Mouse (Mus musculus): ENCODE data around the gene Gm9970. TPM values are rescaled to one million over a fixed set of nuclear protein-coding genes. Genes with fewer than 3 reads are reported as not detected.

Gm9970 gene
- polyA plus RNA-seq, 1 experiment from 2014 or later: 1.4 TPM

DNA sequence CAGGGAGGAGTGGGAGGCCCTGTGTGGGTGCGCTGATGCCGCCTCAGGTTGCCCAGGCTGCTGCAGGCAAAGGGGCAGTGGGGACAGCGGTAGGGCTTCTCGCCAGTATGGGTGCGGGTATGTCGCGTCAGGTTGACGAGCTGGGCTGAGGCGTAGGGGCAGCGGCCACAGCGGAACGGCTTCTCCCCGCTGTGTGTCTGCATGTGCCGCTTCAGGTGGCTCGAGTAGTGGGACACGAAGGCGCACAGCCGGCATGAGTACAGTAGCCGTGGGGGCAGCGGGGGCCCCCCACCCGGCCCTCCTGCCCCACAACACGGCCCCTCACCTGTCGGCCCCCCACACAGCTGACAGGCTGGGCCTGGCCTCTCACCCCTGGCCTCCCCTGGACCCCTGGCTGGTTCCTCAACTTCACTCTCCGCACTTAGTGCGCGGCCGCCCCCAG lies 40.7 kb downstream of the Gm9970 start:
- peaks cover 79% of the 10 kb centered on the region for H3K36me3 ChIP-seq
- no peak overlapping the region for H3K27ac ChIP-seq (replicated peaks)
- ATAC-seq (ENCODE audit: low FRiP score, low read depth): no peak
- peak overlapping the region; percentile 81; the same call in 1 of the 2 replicates for H3K4me2 ChIP-seq
- H3K9me3 ChIP-seq: 0 out of 2 replicates have a peak, but pooled peaks cover 4% of the 10 kb centered on the region
- peak overlapping the region; percentile 84 for H3K4me3 ChIP-seq
- no peaks in the 10 kb centered on the region for H3K27me3 ChIP-seq
- WGBS: 90% methylated on average over 27 of the region's 27 CpGs
- peaks cover 24% of the 10 kb centered on the region for H3K4me1 ChIP-seq (replicated peaks)
- H3K9ac ChIP-seq: no peak overlapping the region

DNA sequence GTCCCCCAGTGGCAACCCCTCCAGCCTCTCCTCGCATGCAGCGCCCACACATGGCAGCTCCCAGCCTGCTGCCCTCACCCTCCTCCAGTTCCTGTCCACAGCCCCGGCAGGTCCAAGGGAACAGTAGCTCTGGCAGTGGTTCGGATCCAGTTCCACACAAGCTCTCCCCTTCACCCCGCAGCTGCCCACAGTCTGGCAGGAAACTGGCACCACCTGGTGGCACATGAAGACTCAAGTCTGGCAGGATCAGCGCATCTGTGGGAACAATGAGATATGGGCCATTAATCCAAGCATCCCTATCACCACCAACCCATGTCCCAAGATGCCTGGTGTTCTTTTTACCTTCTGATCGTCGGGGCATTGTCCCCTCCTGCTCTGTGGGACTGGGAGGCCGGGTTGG lies 41.1 kb downstream of the Gm9970 start:
- no peak for ATAC-seq (ENCODE audit: low FRiP score, low read depth)
- H3K4me3 ChIP-seq: no peak overlapping the region
- no peak overlapping the region for H3K27ac ChIP-seq (replicated peaks)
- H3K4me2 ChIP-seq: no peak overlapping the region
- H3K27me3 ChIP-seq: no peaks in the 10 kb centered on the region
- WGBS: 86% methylated on average over 9 of the region's 9 CpGs
- no peak overlapping the region for H3K9ac ChIP-seq
- H3K9me3 ChIP-seq: 0 out of 2 replicates have a peak, but pooled peaks cover 4% of the 10 kb centered on the region
- H3K4me1 ChIP-seq (replicated peaks): peaks cover 24% of the 10 kb centered on the region
- peaks cover 79% of the 10 kb centered on the region for H3K36me3 ChIP-seq

DNA sequence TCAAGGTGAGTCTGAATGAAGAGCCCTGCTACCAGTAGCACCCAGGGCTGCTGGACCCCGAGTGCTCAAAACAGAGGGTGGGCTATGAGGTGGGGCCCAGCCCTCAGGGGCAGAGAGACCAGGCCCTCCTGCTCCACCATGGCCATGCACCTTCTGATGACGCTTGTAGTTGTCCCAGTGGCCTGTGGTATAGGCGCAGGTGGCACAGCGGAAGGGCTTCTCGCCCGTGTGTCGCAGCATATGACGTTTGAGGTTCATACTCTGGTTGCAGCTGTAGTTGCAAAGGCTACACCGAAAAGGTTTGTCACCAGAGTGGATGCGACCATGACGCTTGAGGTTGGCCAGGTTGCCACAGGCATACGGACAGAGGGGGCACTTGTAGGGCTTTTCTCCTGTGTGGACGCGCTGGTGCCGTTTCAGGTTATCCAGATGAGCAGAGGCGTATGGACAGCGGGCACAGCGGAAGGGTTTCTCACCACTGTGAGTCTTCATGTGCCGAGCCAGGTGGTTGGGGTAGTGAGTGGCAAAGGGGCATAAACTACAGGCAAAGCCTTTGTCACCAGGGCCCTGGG lies 41.6 kb downstream of the Gm9970 start:
- Histone ChIP-seq H3K9ac (no peak overlapping the region), H3K4me1 (replicated peaks) (peaks cover 27% of the 10 kb centered on the region), H3K4me3 (no peak overlapping the region), H3K4me2 (no peak overlapping the region), H3K9me3 (0 out of 2 replicates have a peak, but pooled peaks cover 4% of the 10 kb centered on the region), H3K27ac (replicated peaks) (no peak overlapping the region), H3K27me3 (no peaks in the 10 kb centered on the region), H3K36me3 (peaks cover 76% of the 10 kb centered on the region)
- ATAC-seq (ENCODE audit: low FRiP score, low read depth): no peak
- WGBS: 91% methylated on average over 19 of the region's 19 CpGs

DNA sequence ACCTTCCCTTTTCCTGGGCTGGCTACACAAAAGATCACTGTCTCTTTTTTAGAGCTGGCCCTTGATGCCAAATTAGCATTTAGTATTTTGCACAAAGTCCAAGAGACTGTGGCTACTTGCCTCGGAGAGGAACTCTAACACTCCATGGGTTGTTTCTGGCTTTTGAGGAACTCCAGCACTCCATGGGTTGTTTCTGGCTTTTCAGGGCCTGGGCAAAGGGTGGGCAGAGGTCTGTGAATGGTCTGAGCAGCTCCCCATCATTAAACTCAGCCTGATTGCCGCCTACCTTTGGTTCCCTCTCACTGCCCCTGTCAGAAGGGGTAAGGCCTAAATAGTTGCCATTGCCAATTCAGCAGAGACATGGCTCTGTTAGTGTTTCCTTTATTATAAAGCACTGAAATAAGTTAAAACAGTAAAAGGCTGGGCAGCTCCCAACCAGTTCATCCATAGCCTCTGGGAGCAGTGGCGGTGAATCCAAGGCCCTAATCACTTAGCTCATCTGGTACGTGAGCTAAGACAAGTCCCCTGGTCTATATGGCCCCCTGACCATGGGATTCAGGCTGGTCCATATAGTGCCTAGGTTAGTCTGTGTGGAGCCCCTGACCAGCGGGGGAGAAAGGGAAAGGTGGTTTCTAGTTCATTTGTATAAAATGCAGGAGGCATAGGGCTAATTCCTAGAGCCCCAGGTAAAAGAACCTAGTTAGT lies 42.3 kb downstream of the Gm9970 start:
- no peaks in the 10 kb centered on the region for H3K27me3 ChIP-seq
- H3K9ac ChIP-seq: no peak overlapping the region
- H3K4me3 ChIP-seq: no peak overlapping the region
- H3K9me3 ChIP-seq: 0 out of 2 replicates have a peak, but pooled peaks cover 4% of the 10 kb centered on the region
- H3K27ac ChIP-seq (replicated peaks): no peak overlapping the region
- no peak for ATAC-seq (ENCODE audit: low FRiP score, low read depth)
- peaks cover 69% of the 10 kb centered on the region for H3K36me3 ChIP-seq
- peaks cover 34% of the 10 kb centered on the region for H3K4me1 ChIP-seq (replicated peaks)
- WGBS: 89% methylated on average over 5 of the region's 5 CpGs
- no peak overlapping the region for H3K4me2 ChIP-seq

DNA sequence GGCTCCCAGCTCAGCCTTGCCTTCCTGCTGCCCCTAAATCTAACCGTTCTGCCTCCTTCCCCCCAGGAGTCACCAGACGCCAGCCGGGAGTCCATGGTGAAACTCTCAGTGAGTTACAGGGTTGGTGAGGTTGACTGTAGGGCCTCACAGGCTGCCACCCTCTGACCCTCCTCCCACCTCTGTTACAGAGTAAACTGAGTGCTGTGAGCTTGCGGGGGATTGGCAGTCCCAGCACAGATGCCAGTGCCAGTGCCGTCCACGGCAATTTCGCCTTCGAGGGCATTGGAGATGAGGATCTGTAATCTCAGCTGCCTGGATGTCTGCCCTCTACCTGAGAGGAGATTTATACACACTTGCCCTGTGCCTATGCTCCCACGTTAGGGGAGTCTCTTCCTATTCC lies 42.9 kb downstream of the Gm9970 start:
- H3K4me2 ChIP-seq: no peak overlapping the region
- H3K36me3 ChIP-seq: peaks cover 63% of the 10 kb centered on the region
- H3K4me3 ChIP-seq: no peak overlapping the region
- no peak overlapping the region for H3K9ac ChIP-seq
- H3K27ac ChIP-seq (replicated peaks): no peak overlapping the region
- peaks cover 35% of the 10 kb centered on the region for H3K4me1 ChIP-seq (replicated peaks)
- 81% methylated on average over 9 of the region's 9 CpGs for WGBS
- no peak for ATAC-seq (ENCODE audit: low FRiP score, low read depth)
- H3K27me3 ChIP-seq: no peaks in the 10 kb centered on the region
- H3K9me3 ChIP-seq: 0 out of 2 replicates have a peak, but pooled peaks cover 4% of the 10 kb centered on the region

DNA sequence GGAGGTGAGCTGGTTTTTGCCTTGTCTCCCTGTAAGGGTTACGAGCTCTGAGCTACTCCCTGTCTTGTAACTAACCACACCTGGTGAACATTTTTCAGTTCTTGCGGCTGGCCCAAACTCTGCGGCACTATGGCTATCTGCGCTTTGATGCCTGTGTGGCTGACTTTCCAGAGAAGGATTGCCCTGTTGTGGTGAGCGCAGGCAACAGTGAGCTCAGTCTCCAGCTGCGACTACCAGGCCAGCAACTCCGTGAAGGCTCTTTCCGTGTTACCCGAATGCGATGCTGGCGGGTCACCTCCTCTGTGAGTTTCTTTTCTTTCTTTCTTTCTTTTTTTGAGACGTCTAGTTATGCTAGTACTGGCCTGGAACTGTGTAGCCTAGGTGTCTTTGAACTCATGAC lies 44.0 kb downstream of the Gm9970 start:
- Histone ChIP-seq H3K9ac (no peak overlapping the region), H3K4me1 (replicated peaks) (peaks cover 31% of the 10 kb centered on the region), H3K27ac (replicated peaks) (no peak overlapping the region), H3K4me3 (no peak overlapping the region), H3K27me3 (no peaks in the 10 kb centered on the region), H3K4me2 (no peak overlapping the region), H3K9me3 (0 out of 2 replicates have a peak, but pooled peaks cover 4% of the 10 kb centered on the region), H3K36me3 (peaks cover 57% of the 10 kb centered on the region)
- WGBS: 94% methylated on average over 12 of the region's 12 CpGs
- ATAC-seq (ENCODE audit: low FRiP score, low read depth): no peak

DNA sequence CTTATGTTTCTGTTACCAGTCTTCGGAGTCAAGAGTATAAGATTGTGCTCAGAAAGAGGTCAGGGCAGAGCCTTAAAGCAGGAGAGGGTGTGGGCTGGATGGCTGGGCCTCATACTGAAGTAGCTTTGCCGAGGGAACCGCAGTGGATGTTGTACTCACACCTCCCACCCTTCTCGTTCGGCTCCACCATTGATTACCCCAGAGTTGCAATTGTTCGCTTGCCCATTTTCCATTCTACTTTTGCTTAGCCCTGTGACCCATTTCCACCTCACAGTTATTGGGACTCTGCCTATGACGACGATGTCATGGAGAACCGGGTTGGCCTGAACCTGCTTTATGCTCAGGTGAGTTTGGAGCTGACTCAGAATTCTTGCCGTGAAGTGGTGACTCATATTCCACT lies 44.8 kb downstream of the Gm9970 start:
- WGBS: 96% methylated on average over 10 of the region's 10 CpGs
- peaks cover 57% of the 10 kb centered on the region for H3K36me3 ChIP-seq
- no peak overlapping the region for H3K4me2 ChIP-seq
- H3K4me1 ChIP-seq (replicated peaks): peaks cover 33% of the 10 kb centered on the region
- no peak overlapping the region for H3K4me3 ChIP-seq
- H3K27me3 ChIP-seq: no peaks in the 10 kb centered on the region
- 0 out of 2 replicates have a peak, but pooled peaks cover 4% of the 10 kb centered on the region for H3K9me3 ChIP-seq
- no peak overlapping the region for H3K27ac ChIP-seq (replicated peaks)
- H3K9ac ChIP-seq: no peak overlapping the region
- no peak for ATAC-seq (ENCODE audit: low FRiP score, low read depth)

DNA sequence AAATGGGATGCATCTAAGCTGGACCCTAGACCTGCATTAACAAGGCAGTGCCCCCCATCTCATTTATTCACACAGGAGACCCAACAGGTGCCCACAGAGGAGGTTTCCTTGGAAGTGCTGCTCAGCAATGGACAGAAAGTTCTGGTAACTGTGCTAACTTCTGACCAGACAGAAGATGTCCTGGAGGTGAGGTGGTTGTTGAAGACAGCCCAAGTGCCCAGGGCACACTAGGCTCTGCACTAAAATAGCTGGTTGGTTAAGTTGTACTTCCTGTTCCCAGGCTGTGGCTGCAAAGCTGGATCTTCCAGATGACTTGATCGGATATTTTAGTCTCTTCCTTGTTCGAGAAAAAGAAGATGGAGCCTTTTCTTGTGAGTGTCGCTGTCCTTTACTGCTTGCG lies 45.4 kb downstream of the Gm9970 start:
- 91% methylated on average over 4 of the region's 4 CpGs for WGBS
- Histone ChIP-seq H3K4me3 (no peak overlapping the region), H3K36me3 (peaks cover 62% of the 10 kb centered on the region), H3K9me3 (0 out of 2 replicates have a peak, but pooled peaks cover 4% of the 10 kb centered on the region), H3K9ac (no peak overlapping the region), H3K27me3 (no peaks in the 10 kb centered on the region), H3K27ac (replicated peaks) (no peak overlapping the region), H3K4me2 (no peak overlapping the region), H3K4me1 (replicated peaks) (peaks cover 27% of the 10 kb centered on the region)
- ATAC-seq (ENCODE audit: low FRiP score, low read depth): no peak

DNA sequence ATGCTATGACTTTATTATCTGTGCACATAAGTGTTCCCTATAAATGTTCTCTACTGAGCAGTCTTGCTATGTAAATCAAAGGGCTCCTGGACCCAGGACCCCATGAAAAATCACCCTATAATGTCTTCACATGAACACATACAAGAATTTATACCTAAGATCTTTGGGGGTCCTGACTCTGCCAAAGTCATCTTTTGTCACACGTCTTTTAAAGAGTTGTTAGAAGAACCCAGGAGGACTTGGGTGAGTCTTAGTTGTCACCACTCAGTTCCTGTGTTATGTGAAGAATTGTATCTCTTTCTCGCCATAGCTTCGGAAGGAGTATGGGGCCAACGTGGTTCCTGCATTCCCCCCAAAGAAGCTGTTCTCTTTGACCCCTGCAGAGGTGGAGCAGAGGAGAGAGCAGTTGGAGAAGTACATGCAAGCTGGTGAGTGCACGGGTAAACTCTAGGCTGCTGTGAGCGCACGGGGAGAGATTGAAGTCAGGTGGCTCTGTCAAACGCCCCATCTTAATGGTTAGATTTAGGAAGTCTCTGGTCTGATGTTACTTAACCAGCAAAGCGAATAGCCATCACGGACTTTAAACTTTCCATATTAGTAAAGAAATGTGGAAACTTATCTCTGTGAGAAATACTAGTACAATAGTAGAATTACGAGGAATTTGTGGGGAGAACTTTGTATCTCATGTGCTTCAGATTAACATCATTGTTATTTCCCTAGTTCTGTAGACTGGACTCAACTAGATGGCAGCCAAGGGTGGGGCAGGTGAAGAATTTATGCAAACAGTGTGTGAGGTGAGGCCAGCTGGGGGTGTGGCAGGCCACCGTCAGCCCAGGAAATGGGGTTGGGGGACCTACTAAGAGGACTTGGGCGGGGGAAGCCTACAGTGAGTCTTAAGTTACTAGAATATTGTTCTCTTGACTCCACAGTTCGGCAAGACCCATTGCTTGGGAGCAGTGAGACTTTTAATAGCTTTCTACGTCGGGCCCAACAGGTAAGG lies 46.2 kb downstream of the Gm9970 start:
- Histone ChIP-seq H3K36me3 (peaks cover 64% of the 10 kb centered on the region), H3K9me3 (no peaks in the 10 kb centered on the region), H3K4me1 (replicated peaks) (peaks cover 21% of the 10 kb centered on the region), H3K9ac (no peak overlapping the region), H3K4me2 (peak overlapping the region; percentile 75; the same call in 1 of the 2 replicates), H3K27me3 (no peaks in the 10 kb centered on the region), H3K4me3 (peak overlapping the region; percentile 72; the same call in 1 of the 2 replicates), H3K27ac (replicated peaks) (no peak overlapping the region)
- ATAC-seq (ENCODE audit: low FRiP score, low read depth): no peak
- WGBS: 93% methylated on average over 16 of the region's 16 CpGs

DNA sequence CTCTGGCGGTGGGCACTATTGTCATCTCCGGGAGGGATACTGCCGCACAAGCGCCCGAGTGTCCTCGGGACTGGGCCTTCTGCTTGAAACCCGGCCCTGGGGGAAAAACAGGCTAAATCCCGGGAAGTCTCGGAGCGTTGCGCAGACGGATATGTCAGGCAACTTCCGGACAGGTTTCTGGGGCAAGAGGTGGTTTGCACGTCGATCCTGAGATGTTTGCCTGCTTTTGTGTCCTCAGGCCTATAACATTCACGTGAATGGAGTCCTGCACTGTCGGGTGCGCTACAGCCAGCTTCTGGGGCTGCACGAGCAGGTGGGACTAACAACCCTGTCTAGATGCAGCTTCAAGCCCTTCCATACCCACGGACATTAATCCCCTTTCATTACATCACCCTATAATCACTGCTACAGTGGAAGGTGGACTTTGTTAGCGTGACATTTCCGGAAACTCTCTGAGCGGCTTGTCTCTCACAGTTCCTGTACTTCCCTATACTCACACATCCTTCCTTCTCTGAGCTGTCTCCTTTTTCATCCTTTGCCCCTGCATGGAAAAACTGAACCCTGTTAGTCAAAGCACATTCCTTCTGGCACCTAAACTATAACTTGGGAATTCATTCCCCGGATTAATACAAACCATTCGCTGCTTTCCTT lies 47.3 kb downstream of the Gm9970 start:
- 14% methylated on average over 25 of the region's 25 CpGs for WGBS
- peaks cover 60% of the 10 kb centered on the region for H3K36me3 ChIP-seq
- peak overlapping the region; percentile 72 for H3K4me3 ChIP-seq
- H3K4me2 ChIP-seq: peak overlapping the region; percentile 75
- H3K9ac ChIP-seq: peak overlapping the region; percentile 87
- peaks cover 21% of the 10 kb centered on the region for H3K4me1 ChIP-seq (replicated peaks)
- H3K9me3 ChIP-seq: no peaks in the 10 kb centered on the region
- H3K27ac ChIP-seq (replicated peaks): peak overlapping the region; percentile 87
- no peak for ATAC-seq (ENCODE audit: low FRiP score, low read depth)
- H3K27me3 ChIP-seq: no peaks in the 10 kb centered on the region

DNA sequence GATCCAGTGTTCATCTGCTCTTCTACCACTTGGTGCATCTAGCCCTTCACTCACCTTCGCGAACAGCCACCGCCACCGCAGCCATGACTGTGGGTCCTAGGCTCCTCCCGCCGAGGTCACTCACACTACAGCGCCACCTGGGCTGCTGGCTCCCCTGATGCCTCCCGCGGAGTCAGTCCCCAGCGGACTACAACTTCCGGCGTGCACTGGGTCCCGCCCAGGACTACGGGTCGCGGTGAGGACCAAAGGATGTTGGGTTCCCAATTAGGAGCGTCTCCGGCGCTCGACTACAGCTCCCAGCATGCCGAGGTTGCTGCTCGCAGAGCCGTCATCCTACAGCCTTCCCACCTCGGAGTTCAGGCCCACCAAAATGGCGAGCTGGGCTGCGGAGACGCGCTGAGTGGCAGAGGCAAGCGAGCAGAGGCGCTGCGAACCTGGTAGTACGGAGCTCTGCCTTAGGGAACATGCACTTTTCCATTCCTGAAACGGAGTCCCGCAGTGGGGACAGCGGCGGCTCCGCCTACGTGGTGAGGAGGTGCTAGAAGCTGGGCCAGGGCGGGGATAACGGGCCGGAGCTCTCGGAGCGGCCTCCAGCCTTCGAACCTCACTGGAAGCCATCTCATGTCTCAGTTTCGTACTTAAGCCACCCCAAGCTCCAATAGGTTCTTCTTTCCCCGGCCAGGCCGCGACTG lies 47.9 kb downstream of the Gm9970 start, which contains the start of the genes Snx17 and Eif2b4:
Snx17 (plus strand) TSS at position 289 of the 692 bp plus-strand sequence.
Eif2b4 (minus strand) TSS at position 492 of the 692 bp plus-strand sequence.
- ATAC-seq (ENCODE audit: low FRiP score, low read depth): peak; percentile 97
- Histone ChIP-seq H3K27ac (replicated peaks) (peak within 1 kb of the TSS; percentile 87), H3K9ac (peak within 1 kb of the TSS; percentile 87), H3K4me2 (peak within 1 kb of the TSS; percentile 75), H3K9me3 (no peaks in the 10 kb centered on the region), H3K4me1 (replicated peaks) (peaks cover 21% of the 10 kb centered on the region), H3K36me3 (peaks cover 60% of the 10 kb centered on the region), H3K4me3 (peak within 1 kb of the TSS; percentile 72), H3K27me3 (no peaks in the 10 kb centered on the region)
- under 1% methylated on average over 48 of the region's 48 CpGs for WGBS
